ENCODE assay signal across 28 mouse cellular contexts in genomic region chr15:32406436-32406835, GRCm38 (mm10).
"Had no signal": no experiment of that assay in that cellular context is flagged by ENCODE, and none has a peak within 500 bp of the region (broad histone marks: within the 10 kb centered on the region; RNA-seq: fewer than 3 reads in every experiment).

No protein-coding gene starts in this region.

- H3K9ac ChIP-seq: embryonic facial prominence, embryonic 12.5 days; embryonic facial prominence, embryonic 13.5 days; embryonic facial prominence, embryonic 15.5 days; forebrain, embryonic 12.5 days; forebrain, embryonic 13.5 days; forebrain, embryonic 15.5 days; forebrain, postnatal 0 days had no signal

- DNase-seq: cerebellum, adult 2 months; cerebellum, adult 8-10 months; cerebellum, adult 9-10 months; cerebellum, adult 9-11 months; cerebellum, postnatal 10 days; cerebellum, postnatal 14 days; cerebellum, postnatal 25 days; cerebellum, postnatal 36 days; embryo, embryonic 11 days; forebrain, postnatal 0 days; gastrocnemius, adult 2 months; gastrocnemius, postnatal 10 days; gastrocnemius, postnatal 14 days; gastrocnemius, postnatal 25 days; gastrocnemius, postnatal 36 days; heart, adult 18-20 months; heart, adult 2 months had no signal

- H3K27me3 ChIP-seq: embryonic facial prominence, embryonic 12.5 days; embryonic facial prominence, embryonic 13.5 days; embryonic facial prominence, embryonic 15.5 days; forebrain, embryonic 12.5 days; forebrain, embryonic 13.5 days; forebrain, embryonic 15.5 days had no signal

- H3K9me3 ChIP-seq: embryonic facial prominence, embryonic 10.5 days; embryonic facial prominence, embryonic 12.5 days; embryonic facial prominence, embryonic 13.5 days; embryonic facial prominence, embryonic 15.5 days; forebrain, embryonic 10.5 days; forebrain, embryonic 12.5 days; forebrain, embryonic 13.5 days; forebrain, embryonic 15.5 days had no signal

- H3K27ac ChIP-seq: embryonic facial prominence, embryonic 10.5 days; embryonic facial prominence, embryonic 12.5 days; embryonic facial prominence, embryonic 13.5 days; embryonic facial prominence, embryonic 15.5 days; forebrain, embryonic 10.5 days; forebrain, embryonic 12.5 days; forebrain, embryonic 13.5 days; forebrain, embryonic 15.5 days; gastrocnemius, adult 2 months; heart, adult 2 months had no signal

- H3K4me3 ChIP-seq: embryonic facial prominence, embryonic 10.5 days; embryonic facial prominence, embryonic 12.5 days; embryonic facial prominence, embryonic 13.5 days; embryonic facial prominence, embryonic 15.5 days; erythroblast, embryonic 14.5 days; forebrain, embryonic 10.5 days; forebrain, embryonic 12.5 days; forebrain, embryonic 13.5 days; forebrain, embryonic 15.5 days; gastrocnemius, adult 2 months; heart, adult 2 months had no signal

- H3K4me1 ChIP-seq: forebrain, embryonic 12.5 days; forebrain, embryonic 13.5 days; forebrain, embryonic 15.5 days had no signal

- H3K36me3 ChIP-seq: embryonic facial prominence, embryonic 10.5 days; embryonic facial prominence, embryonic 12.5 days; embryonic facial prominence, embryonic 13.5 days; embryonic facial prominence, embryonic 15.5 days; forebrain, embryonic 10.5 days; forebrain, embryonic 12.5 days; forebrain, embryonic 15.5 days had no signal

- ATAC-seq: forebrain, embryonic 13.5 days; forebrain, embryonic 14.5 days; forebrain, embryonic 15.5 days; forebrain, embryonic 16.5 days; forebrain, postnatal 0 days had no signal

- H3K4me2 ChIP-seq: embryonic facial prominence, embryonic 12.5 days; embryonic facial prominence, embryonic 13.5 days; embryonic facial prominence, embryonic 15.5 days; forebrain, embryonic 12.5 days; forebrain, embryonic 13.5 days; forebrain, embryonic 15.5 days had no signal
